Mouse (Mus musculus): ENCODE measurements at regions not wholly inside any gene's neighbourhood (a gene's known extent, or its start where the extent isn't known, plus 50 kb on each side); places are given as distances from the start of the nearest gene placed in this dataset.

GRCm38 (mm10) chr8:49015701-49016100 is 171.9 kb upstream of the Tenm3 start:
- TF ChIP-seq CTCF (IDR thresholded peaks at IDR 0.05; ENCODE audit: control insufficient read depth, insufficient read depth, insufficient replicate concordance, low read depth, low read length) (no peak), POLR2A (IDR thresholded peaks at IDR 0.05; ENCODE audit: control insufficient read depth, low read depth, low read length) (no peak)
